Mouse (Mus musculus): ENCODE results near the gene Mettl27. TPM values are rescaled to one million over a fixed set of nuclear protein-coding genes. Genes with fewer than 3 reads are reported as not detected.

Gene Mettl27
- total and polyA plus RNA-seq, 2 experiments from 2014 or later: 8.5 to 10.9 TPM

DNA sequence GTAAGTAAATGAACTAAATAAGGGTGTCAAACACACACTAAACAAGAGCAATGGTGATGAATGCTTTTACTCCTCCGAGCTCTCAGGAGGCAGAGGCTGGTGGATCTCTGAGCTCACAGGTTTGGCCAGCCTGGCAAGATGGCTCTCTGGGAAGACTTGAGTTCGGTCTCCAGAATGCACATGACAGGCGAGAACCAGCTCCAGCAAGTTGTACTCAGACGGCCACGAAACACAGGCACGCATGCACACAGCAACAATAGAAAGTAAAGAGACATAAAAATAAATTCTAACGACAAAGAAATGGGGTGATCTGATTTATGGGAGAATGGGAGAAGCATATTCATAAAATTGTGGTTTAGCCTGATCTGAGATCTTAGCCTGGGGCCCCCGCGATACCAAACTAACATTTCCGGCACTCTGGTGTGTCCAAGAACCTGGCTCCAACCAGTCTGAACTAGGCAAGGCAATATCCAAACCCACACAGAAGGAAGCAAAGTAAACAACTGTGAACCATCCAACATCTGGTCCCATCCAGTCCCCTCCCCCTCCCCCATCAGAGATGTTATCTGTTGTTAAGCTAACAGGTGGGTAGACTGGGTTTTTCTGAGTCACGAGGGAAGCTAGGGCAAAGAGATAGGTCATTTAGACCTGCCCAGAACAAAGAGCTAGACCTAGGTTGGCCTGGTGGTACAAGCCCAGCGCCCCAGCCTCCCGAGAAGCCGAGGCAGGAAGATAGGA is 9.5 kb downstream of the Mettl27 start:
- Histone ChIP-seq H3K4me2 (ENCODE audit: low read depth, low read length) (no peak overlapping the region), H3K4me3 (ENCODE audit: low read length) (no peak overlapping the region), H3K4me1 (ENCODE audit: insufficient read depth, low read length) (no peaks in the 10 kb centered on the region), H3K36me3 (ENCODE audit: insufficient read depth, low read length) (no peaks in the 10 kb centered on the region), H3K9me3 (ENCODE audit: low read length) (no peaks in the 10 kb centered on the region), H3K9ac (replicated peaks; ENCODE audit: low read length) (no peak overlapping the region), H3K27ac (no peak overlapping the region), H3K27me3 (ENCODE audit: insufficient read depth, low read length) (peaks cover 10% of the 10 kb centered on the region; the same call in 1 of the 2 replicates)
- DNase-seq (ENCODE audit: low spot score) (no peak), ATAC-seq (no peak)
- WGBS: 90% methylated on average over 14 of the region's 14 CpGs
- TF ChIP-seq CTCF (IDR thresholded peaks at IDR 0.05; ENCODE audit: low read depth): no peak

- DNase-seq (ENCODE audit: low spot score) (no peak), ATAC-seq (no peak)
- Histone ChIP-seq H3K4me3 (ENCODE audit: low read length) (no peak overlapping the region), H3K4me1 (ENCODE audit: insufficient read depth, low read length) (no peaks in the 10 kb centered on the region), H3K9me3 (ENCODE audit: low read length) (no peaks in the 10 kb centered on the region), H3K9ac (replicated peaks; ENCODE audit: low read length) (no peak overlapping the region), H3K27ac (no peak overlapping the region), H3K36me3 (ENCODE audit: insufficient read depth, low read length) (no peaks in the 10 kb centered on the region), H3K27me3 (ENCODE audit: insufficient read depth, low read length) (peaks cover 10% of the 10 kb centered on the region; the same call in 1 of the 2 replicates), H3K4me2 (ENCODE audit: low read depth, low read length) (no peak overlapping the region)
- no peak for TF ChIP-seq CTCF (IDR thresholded peaks at IDR 0.05; ENCODE audit: low read depth)
- WGBS: 78% methylated on average over 2 of the region's 2 CpGs
Observed at GRCm38 (mm10) chr5:134942740-134943139, 10.6 kb downstream of the Mettl27 start.

DNA sequence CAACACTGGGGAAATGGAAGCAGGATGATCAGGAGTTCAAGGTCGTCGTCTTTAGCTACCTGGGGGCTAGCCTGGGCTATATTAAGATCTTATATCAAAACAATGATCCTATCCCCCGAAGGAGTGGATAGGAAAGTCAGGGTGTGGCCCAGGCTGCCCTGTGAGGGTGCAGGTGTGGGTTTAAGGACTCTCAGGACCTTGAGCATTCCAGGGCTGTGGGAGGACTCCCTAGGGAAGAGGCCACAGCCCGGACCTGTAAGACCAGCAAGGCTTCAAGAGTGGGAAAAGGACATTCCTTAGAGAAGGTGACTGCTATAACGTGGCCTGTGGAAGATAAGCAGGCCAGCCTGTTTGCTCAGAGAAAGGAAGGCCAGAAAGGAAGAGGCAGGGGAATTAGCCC is 12.0 kb downstream of the Mettl27 start:
- whole genome bisulfite sequencing: 71% methylated on average over 5 of the region's 5 CpGs
- H3K9me3 ChIP-seq (ENCODE audit: low read length): no peaks in the 10 kb centered on the region
- no peak overlapping the region for H3K4me2 ChIP-seq (ENCODE audit: low read depth, low read length)
- ATAC-seq (no peak), DNase-seq (ENCODE audit: low spot score) (no peak)
- H3K27ac ChIP-seq: no peak overlapping the region
- TF ChIP-seq CTCF (IDR thresholded peaks at IDR 0.05; ENCODE audit: low read depth): no peak
- H3K9ac ChIP-seq (replicated peaks; ENCODE audit: low read length): no peak overlapping the region
- peaks cover 10% of the 10 kb centered on the region; the same call in 1 of the 2 replicates for H3K27me3 ChIP-seq (ENCODE audit: insufficient read depth, low read length)
- no peaks in the 10 kb centered on the region for H3K4me1 ChIP-seq (ENCODE audit: insufficient read depth, low read length)
- H3K4me3 ChIP-seq (ENCODE audit: low read length): no peak overlapping the region
- no peaks in the 10 kb centered on the region for H3K36me3 ChIP-seq (ENCODE audit: insufficient read depth, low read length)

- no peak for DNase-seq (ENCODE audit: low spot score)
- 57% methylated on average over 17 of the region's 19 CpGs for WGBS
- Histone ChIP-seq H3K4me2 (ENCODE audit: low read depth, low read length) (no peak overlapping the region), H3K27me3 (ENCODE audit: insufficient read depth, low read length) (peaks cover 10% of the 10 kb centered on the region; the same call in 1 of the 2 replicates), H3K36me3 (ENCODE audit: insufficient read depth, low read length) (no peaks in the 10 kb centered on the region), H3K9me3 (ENCODE audit: low read length) (no peaks in the 10 kb centered on the region), H3K9ac (replicated peaks; ENCODE audit: low read length) (no peak overlapping the region), H3K4me1 (ENCODE audit: insufficient read depth, low read length) (no peaks in the 10 kb centered on the region), H3K27ac (no peak overlapping the region), H3K4me3 (ENCODE audit: low read length) (no peak overlapping the region)
- no peak for TF ChIP-seq CTCF (IDR thresholded peaks at IDR 0.05; ENCODE audit: low read depth)
- no peak for ATAC-seq
Observed at GRCm38 (mm10) chr5:134945266-134945959, 13.2 kb downstream of the Mettl27 start.

DNA sequence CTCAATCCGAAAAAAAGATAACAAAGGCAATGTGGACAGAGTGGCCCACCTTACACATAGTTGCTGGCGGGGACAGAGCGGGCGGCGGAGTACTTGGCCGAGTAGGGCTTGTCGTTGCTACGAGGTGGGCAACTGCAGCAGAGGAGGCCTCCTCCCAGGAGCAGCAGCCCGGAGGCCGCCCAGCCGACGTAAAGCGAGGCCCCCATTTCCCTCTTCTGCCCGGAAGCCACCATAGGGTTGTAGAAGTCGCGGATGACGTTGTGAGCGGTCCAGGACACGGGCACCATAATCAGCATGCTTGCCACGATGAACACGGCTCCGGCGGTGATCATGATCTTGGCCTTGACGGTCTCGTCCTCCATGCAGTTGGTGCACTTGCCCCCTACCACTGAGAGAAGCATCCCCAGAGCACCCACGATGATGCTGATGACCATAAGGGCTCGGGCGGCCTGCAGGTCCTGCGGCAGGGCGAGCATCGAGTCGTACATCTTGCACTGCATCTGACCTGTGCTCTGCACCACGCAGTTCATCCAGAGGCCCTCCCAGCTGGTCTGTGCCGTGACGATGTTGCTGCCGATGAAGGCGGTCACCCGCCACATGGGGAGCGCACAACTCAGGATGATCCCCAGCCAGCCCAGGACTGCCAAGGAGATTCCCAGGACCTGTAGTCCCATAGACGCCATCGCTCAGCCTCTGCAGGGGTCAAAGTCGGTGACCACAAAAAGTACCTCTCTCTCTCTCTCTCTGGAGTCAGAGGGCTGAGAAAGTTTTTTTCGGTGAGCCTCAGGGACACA is 14.1 kb downstream of the Mettl27 start:
- Histone ChIP-seq H3K36me3 (ENCODE audit: insufficient read depth, low read length) (no peaks in the 10 kb centered on the region), H3K4me3 (ENCODE audit: low read length) (no peak overlapping the region), H3K4me2 (ENCODE audit: low read depth, low read length) (no peak overlapping the region), H3K27ac (no peak overlapping the region), H3K4me1 (ENCODE audit: insufficient read depth, low read length) (no peaks in the 10 kb centered on the region), H3K9ac (replicated peaks; ENCODE audit: low read length) (no peak overlapping the region), H3K27me3 (ENCODE audit: insufficient read depth, low read length) (peaks cover 10% of the 10 kb centered on the region; the same call in 1 of the 2 replicates), H3K9me3 (ENCODE audit: low read length) (no peaks in the 10 kb centered on the region)
- DNase-seq (ENCODE audit: low spot score) (no peak), ATAC-seq (no peak)
- no peak for TF ChIP-seq CTCF (IDR thresholded peaks at IDR 0.05; ENCODE audit: low read depth)
- 19% methylated on average over 43 of the region's 43 CpGs for WGBS

DNA sequence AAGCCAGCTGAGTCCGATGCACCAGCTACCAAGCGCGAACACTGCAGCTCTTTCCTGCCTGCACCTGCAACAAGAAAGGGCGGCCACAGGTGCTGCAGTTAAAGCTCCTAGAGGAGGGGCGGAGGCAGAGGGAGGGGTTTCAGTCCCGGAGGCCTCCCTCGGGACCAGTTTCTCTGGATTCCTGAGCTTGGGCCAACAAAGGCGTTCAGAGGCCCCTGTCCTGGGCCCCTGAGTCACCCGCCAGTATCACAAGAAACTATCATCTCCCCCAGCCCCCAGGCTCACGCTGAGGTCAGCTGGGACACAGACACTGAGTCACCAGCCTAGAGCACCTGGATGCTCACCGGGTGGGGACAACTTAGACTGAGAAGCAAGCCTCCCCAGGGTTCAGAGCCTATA is 14.7 kb downstream of the Mettl27 start, which contains the start of gene Cldn4:
TSS of gene Cldn4 (minus strand) at position 78 of the 399 bp plus-strand sequence.
- H3K4me2 ChIP-seq (ENCODE audit: low read depth, low read length): no peak within 1 kb of the TSS
- H3K4me3 ChIP-seq (ENCODE audit: low read length): no peak within 1 kb of the TSS
- H3K4me1 ChIP-seq (ENCODE audit: insufficient read depth, low read length): no peaks in the 10 kb centered on the region
- ATAC-seq: no peak
- no peak for TF ChIP-seq CTCF (IDR thresholded peaks at IDR 0.05; ENCODE audit: low read depth)
- H3K36me3 ChIP-seq (ENCODE audit: insufficient read depth, low read length): no peaks in the 10 kb centered on the region
- H3K9ac ChIP-seq (replicated peaks; ENCODE audit: low read length): no peak within 1 kb of the TSS
- H3K27me3 ChIP-seq (ENCODE audit: insufficient read depth, low read length): peaks cover 10% of the 10 kb centered on the region; the same call in 1 of the 2 replicates
- 12% methylated on average over 11 of the region's 11 CpGs for WGBS
- H3K9me3 ChIP-seq (ENCODE audit: low read length): no peaks in the 10 kb centered on the region
- no peak for DNase-seq (ENCODE audit: low spot score)
- H3K27ac ChIP-seq: no peak within 1 kb of the TSS

Data from hindbrain, postnatal 0 days (tissue).